Mouse (Mus musculus): Measurements from ENCODE around the gene Spag17.

DNA sequence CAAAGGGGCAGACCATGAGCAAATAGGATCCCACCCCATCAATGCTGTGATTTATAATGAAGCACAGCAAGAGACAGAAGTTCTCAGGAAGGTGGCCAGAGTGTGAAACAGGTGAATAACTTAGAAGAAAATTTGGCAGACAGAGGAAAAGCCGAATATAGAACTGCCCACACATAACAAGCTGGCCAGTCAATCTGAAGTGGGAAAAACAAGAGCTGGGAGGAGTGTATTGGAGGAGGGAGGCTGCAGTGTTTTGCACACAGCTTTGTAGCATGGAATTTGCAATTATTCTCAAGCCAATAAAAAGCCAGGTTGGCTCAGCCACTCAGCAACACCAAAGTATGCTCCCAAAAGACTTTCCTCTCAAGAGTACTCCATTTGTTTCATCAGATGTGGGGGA is 147.8 kb downstream of the Spag17 start:
- TF ChIP-seq POLR2A (IDR thresholded peaks at IDR 0.05; ENCODE audit: insufficient read depth, low read depth, low read length) (no peak), CTCF (IDR thresholded peaks at IDR 0.05; ENCODE audit: insufficient read depth, low read depth, low read length) (no peak)

Data from olfactory bulb, adult 2 months (tissue).